Mouse (Mus musculus): Measurements from ENCODE around the gene Ripk1. TPM values are rescaled to one million over a fixed set of nuclear protein-coding genes. Genes with fewer than 3 reads are reported as not detected.

Gene Ripk1
- total and polyA plus RNA-seq, 2 experiments from 2014 or later = 4.8 to 6.1 TPM

DNA sequence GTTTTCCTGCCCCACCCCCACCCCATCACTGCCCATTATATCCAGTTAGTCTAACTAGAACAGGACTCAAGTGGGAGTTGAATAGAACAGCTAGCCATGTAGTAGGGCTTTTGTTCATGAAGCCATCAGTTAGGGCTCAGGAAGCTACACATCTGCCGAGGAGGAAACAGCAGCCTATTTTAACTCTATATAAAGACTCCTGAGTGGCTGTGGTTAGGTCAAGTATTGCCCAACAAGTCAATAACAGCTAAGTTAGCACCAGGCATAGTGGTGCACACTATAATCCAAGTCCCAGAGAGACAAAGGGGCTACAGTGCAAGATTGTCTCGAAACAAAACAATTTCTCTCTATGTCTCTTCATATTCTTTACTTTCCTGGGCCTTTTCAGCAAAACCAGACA, 29.9 kb downstream of the Ripk1 start:
- Histone ChIP-seq H3K27me3 (ENCODE audit: control insufficient read depth, insufficient read depth, low read length) (no peaks in the 10 kb centered on the region), H3K27ac (ENCODE audit: low read depth) (no peak overlapping the region), H3K36me3 (replicated peaks; ENCODE audit: control insufficient read depth, insufficient read depth, low read length) (peaks cover 59% of the 10 kb centered on the region), H3K9ac (replicated peaks; ENCODE audit: low read depth, low read length) (no peak overlapping the region), H3K4me3 (ENCODE audit: low read depth, low read length) (no peak overlapping the region), H3K4me2 (ENCODE audit: low read depth, low read length) (no peak overlapping the region), H3K4me1 (ENCODE audit: control insufficient read depth, insufficient read depth) (no peaks in the 10 kb centered on the region), H3K9me3 (replicated peaks; ENCODE audit: control insufficient read depth, low read length) (no peaks in the 10 kb centered on the region)
- ATAC-seq (ENCODE audit: insufficient read depth, low read depth) = no peak
- TF ChIP-seq EP300 (IDR thresholded peaks at IDR 0.05; ENCODE audit: low read depth) = no peak
- TF ChIP-seq CTCF (IDR thresholded peaks at IDR 0.05; ENCODE audit: low read depth) = no peak
- no peak for DNase-seq (ENCODE audit: low spot score)
- 69% methylated on average over 2 of the region's 2 CpGs for WGBS

DNA sequence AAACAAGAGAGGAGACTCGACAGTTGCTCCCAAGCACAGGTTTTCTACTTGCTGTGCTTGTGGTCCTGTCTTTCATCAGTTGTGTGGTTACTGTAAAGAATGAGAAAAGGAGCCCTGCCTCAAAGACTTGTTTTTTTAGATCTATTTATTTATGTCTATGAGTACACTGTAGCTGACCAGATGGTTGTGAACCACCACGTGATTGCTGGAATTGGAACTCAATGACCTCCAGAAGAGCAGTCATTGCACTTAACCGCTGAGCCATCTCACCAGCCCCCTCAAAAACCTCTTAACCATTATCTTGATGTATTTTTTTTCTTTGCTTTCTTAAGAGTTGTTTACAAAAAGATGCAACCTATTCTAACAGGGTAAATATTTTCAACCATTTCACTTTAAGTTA, 33.3 kb downstream of the Ripk1 start:
- DNase-seq (ENCODE audit: low spot score) = no peak
- Histone ChIP-seq H3K4me2 (ENCODE audit: low read depth, low read length) (no peak overlapping the region), H3K27ac (ENCODE audit: low read depth) (no peak overlapping the region), H3K4me3 (ENCODE audit: low read depth, low read length) (no peak overlapping the region), H3K36me3 (replicated peaks; ENCODE audit: control insufficient read depth, insufficient read depth, low read length) (peaks cover 33% of the 10 kb centered on the region), H3K4me1 (ENCODE audit: control insufficient read depth, insufficient read depth) (peaks cover 8% of the 10 kb centered on the region; the same call in 1 of the 2 replicates), H3K27me3 (ENCODE audit: control insufficient read depth, insufficient read depth, low read length) (no peaks in the 10 kb centered on the region), H3K9ac (replicated peaks; ENCODE audit: low read depth, low read length) (no peak overlapping the region), H3K9me3 (replicated peaks; ENCODE audit: control insufficient read depth, low read length) (no peaks in the 10 kb centered on the region)
- TF ChIP-seq EP300 (IDR thresholded peaks at IDR 0.05; ENCODE audit: low read depth) = no peak
- TF ChIP-seq CTCF (IDR thresholded peaks at IDR 0.05; ENCODE audit: low read depth) = no peak
- ATAC-seq (ENCODE audit: insufficient read depth, low read depth) = no peak
- WGBS = 77% methylated on average over 3 of the region's 3 CpGs

DNA sequence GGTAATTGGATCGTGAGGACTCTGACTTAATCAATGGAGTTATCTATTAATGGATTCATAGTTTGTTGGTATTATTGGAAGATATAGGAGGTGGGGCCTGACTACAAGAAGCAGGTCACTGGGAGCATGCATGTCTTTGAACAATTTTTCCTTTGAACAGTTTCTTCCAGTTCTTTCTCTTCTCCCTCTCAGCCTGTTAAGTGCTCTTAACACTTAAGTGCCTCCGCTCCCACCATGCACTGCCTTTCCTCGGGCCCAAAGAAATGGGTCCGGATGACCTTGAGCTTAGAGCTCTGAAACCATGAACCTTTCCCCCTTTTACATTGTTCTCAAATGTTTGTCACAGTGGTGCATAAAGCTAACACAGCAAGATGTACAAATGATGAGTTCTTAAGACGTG, 34.6 kb downstream of the Ripk1 start:
- Histone ChIP-seq H3K27ac (ENCODE audit: low read depth) (peak overlapping the region; percentile 84; the same call in 1 of the 2 replicates), H3K4me3 (ENCODE audit: low read depth, low read length) (no peak overlapping the region), H3K27me3 (ENCODE audit: control insufficient read depth, insufficient read depth, low read length) (no peaks in the 10 kb centered on the region), H3K9ac (replicated peaks; ENCODE audit: low read depth, low read length) (no peak overlapping the region), H3K4me1 (ENCODE audit: control insufficient read depth, insufficient read depth) (peaks cover 8% of the 10 kb centered on the region; the same call in 1 of the 2 replicates), H3K4me2 (ENCODE audit: low read depth, low read length) (no peak overlapping the region), H3K36me3 (replicated peaks; ENCODE audit: control insufficient read depth, insufficient read depth, low read length) (peaks cover 26% of the 10 kb centered on the region), H3K9me3 (replicated peaks; ENCODE audit: control insufficient read depth, low read length) (no peaks in the 10 kb centered on the region)
- no peak for TF ChIP-seq CTCF (IDR thresholded peaks at IDR 0.05; ENCODE audit: low read depth)
- TF ChIP-seq EP300 (IDR thresholded peaks at IDR 0.05; ENCODE audit: low read depth) = no peak
- WGBS = 65% methylated on average over 5 of the region's 5 CpGs
- DNase-seq (ENCODE audit: low spot score) (no peak), ATAC-seq (ENCODE audit: insufficient read depth, low read depth) (no peak)

DNA sequence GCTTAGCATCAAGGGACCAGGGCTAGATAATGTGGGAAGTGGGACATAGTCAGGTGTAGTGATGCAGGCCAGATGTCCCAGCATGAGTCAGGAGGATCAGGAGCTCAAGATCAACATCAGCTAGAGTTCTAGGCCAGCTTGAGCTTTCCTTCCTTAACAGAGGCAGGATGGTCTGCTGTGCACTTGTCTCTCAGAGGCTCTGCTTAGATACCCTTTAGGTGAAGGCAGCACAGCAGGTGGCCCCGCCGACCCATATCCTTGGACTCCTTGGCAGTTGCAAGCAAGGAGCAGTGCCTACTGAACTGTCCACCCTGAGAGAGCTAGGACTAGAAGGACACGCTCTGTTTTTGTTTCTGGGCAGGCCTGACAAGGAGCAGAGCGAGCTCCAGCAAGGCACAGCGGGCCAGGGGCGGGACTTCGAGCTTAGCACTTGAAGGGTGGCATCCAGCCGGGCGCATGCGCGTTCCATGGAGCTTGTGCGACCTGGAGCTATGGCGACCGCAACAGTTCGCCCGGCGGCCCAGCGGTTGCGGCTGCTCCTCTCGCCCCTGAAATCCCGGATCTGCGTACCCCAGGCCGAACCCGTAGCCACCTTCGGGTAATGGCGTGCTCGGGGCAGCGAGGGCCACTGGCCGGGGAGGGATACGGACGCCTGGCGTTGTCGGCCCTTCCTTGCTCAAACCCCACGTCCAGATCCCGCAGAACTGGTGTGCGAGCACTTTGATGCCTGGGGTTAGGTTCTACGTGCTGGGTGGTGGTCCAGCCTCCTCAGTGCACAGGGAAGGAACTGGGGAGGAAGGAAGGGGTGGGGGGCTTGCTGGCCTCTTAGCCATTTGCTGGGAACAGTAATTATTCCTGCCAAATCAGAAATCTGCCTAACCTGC, 35.3 kb downstream of the Ripk1 start, which contains the start of gene Bphl:
Gene Bphl (plus strand): TSS at position 426 of the 884 bp plus-strand sequence.
- Histone ChIP-seq H3K4me1 (ENCODE audit: control insufficient read depth, insufficient read depth) (peaks cover 8% of the 10 kb centered on the region; the same call in 1 of the 2 replicates), H3K9ac (replicated peaks; ENCODE audit: low read depth, low read length) (peak within 1 kb of the TSS; percentile 91), H3K4me3 (ENCODE audit: low read depth, low read length) (peak within 1 kb of the TSS; percentile 87), H3K27ac (ENCODE audit: low read depth) (peak within 1 kb of the TSS; percentile 84), H3K9me3 (replicated peaks; ENCODE audit: control insufficient read depth, low read length) (no peaks in the 10 kb centered on the region), H3K27me3 (ENCODE audit: control insufficient read depth, insufficient read depth, low read length) (no peaks in the 10 kb centered on the region), H3K36me3 (replicated peaks; ENCODE audit: control insufficient read depth, insufficient read depth, low read length) (peaks cover 22% of the 10 kb centered on the region), H3K4me2 (ENCODE audit: low read depth, low read length) (peak within 1 kb of the TSS; percentile 81)
- DNase-seq (ENCODE audit: low spot score) (peak; percentile 90), ATAC-seq (ENCODE audit: insufficient read depth, low read depth) (peak; percentile 95)
- TF ChIP-seq CTCF (IDR thresholded peaks at IDR 0.05; ENCODE audit: low read depth) (no peak), EP300 (IDR thresholded peaks at IDR 0.05; ENCODE audit: low read depth) (no peak)
- under 1% methylated on average over 36 of the region's 37 CpGs for WGBS

DNA sequence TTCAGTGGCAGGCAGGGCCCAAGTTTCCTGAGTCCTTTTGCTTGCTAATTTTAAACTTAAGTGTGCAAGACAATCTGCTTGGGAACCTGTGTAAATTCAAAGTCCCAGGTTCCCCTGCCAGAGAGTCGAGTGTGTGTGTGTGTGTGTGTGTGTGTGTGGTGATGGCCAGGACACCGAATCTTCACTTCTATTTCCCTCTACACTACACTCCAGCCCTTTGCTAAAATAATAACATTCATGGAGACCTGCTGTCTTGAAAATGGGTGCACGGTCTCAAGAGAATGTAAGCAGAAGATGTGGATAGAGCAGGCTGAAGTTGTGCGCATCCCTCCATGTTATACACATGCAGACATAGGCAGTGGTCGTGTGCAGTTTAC, 35.9 kb downstream of the Ripk1 start:
- H3K4me1 ChIP-seq (ENCODE audit: control insufficient read depth, insufficient read depth) = peaks cover 8% of the 10 kb centered on the region; the same call in 1 of the 2 replicates
- peak overlapping the region; percentile 81 for H3K4me2 ChIP-seq (ENCODE audit: low read depth, low read length)
- ATAC-seq (ENCODE audit: insufficient read depth, low read depth) (peak; percentile 12; the same call in 1 of the 2 replicates), DNase-seq (ENCODE audit: low spot score) (no peak)
- TF ChIP-seq EP300 (IDR thresholded peaks at IDR 0.05; ENCODE audit: low read depth) (no peak), CTCF (IDR thresholded peaks at IDR 0.05; ENCODE audit: low read depth) (no peak)
- no peaks in the 10 kb centered on the region for H3K9me3 ChIP-seq (replicated peaks; ENCODE audit: control insufficient read depth, low read length)
- H3K4me3 ChIP-seq (ENCODE audit: low read depth, low read length) = peak overlapping the region; percentile 87
- H3K27ac ChIP-seq (ENCODE audit: low read depth) = peak overlapping the region; percentile 84
- no peaks in the 10 kb centered on the region for H3K27me3 ChIP-seq (ENCODE audit: control insufficient read depth, insufficient read depth, low read length)
- H3K36me3 ChIP-seq (replicated peaks; ENCODE audit: control insufficient read depth, insufficient read depth, low read length) = peaks cover 16% of the 10 kb centered on the region
- peak overlapping the region; percentile 91 for H3K9ac ChIP-seq (replicated peaks; ENCODE audit: low read depth, low read length)
- WGBS = 29% methylated on average over 5 of the region's 5 CpGs
